In genomic region chr2:60863827-60864226, GRCm38 (mm10) we compare ENCODE assay signal across 8 mouse cellular contexts.
DNase-seq lines count a peak whose midpoint lies in the region; TF ChIP-seq lines count a peak whose summit lies in the region.

No protein-coding gene starts in this region.

- no peak overlapping the region for H3K4me3 ChIP-seq in embryonic fibroblast, embryonic 13.5 days (ENCODE audit: insufficient read depth, low read length)

- TF ChIP-seq POLR2A in embryonic fibroblast, embryonic 13.5 days (IDR thresholded peaks at IDR 0.05; ENCODE audit: low read depth, low read length), result no peak

- H3K27ac ChIP-seq in embryonic fibroblast, embryonic 13.5 days (ENCODE audit: insufficient read depth, low read length), result peak overlapping the region; percentile 76

- no peak for TF ChIP-seq CTCF in embryonic fibroblast, embryonic 13.5 days (IDR thresholded peaks at IDR 0.05; ENCODE audit: borderline replicate concordance, insufficient read depth, low read length)

- intact Hi-C loops in heart, postnatal 25 days (cut with DNase I), result no loop called here

- DNase-seq in heart, adult 9 months (ENCODE audit: low spot score in 2 of 2), result peak; percentile 59 to 62
- no peak for DNase-seq in heart, postnatal 25 days (ENCODE audit: low spot score)
- peak; percentile 55 for DNase-seq in layer of hippocampus, adult 9-10 months (ENCODE audit: low spot score)
- peak; percentile 48 for DNase-seq in lung, postnatal 25 days (ENCODE audit: low spot score)
- no peak for DNase-seq in T-cell, adult 2 months (ENCODE audit: low spot score)
- no peak for DNase-seq in B cell, adult 2 months
- DNase-seq in spleen, postnatal 10 days (ENCODE audit: low spot score in 2 of 2), result no peak

- H3K4me1 ChIP-seq in embryonic fibroblast, embryonic 13.5 days (ENCODE audit: control insufficient read depth, insufficient read depth, low read length), result peaks cover 30% of the 10 kb centered on the region

Comparison
In these comparisons a context has a peak if more than half of its experiments do, and no peak if none do; other contexts are left out.
1. DNase-seq: peak in heart, adult 9 months (2 of 2), layer of hippocampus, adult 9-10 months (single experiment) and lung, postnatal 25 days (single experiment); none in heart, postnatal 25 days (single experiment), T-cell, adult 2 months (single experiment), B cell, adult 2 months (0 of 2) and spleen, postnatal 10 days (0 of 2).